Mouse (Mus musculus): ENCODE data around the gene Sept8. TPM values are rescaled to one million over a fixed set of nuclear protein-coding genes. Genes with fewer than 3 reads are reported as not detected.
A peak's percentile ranks its signal among the peaks of the same experiment; 100 is the strongest.

Sept8 gene
- 100 to 1,000 TPM; 256 to 257 TPM for total RNA-seq (2021)

- peak; percentile 67 to 75 for DNase-seq
These were observed at the start of gene Sept8 for GRCm38 (mm10) chr11:53519207-53520121. Sept8 (plus strand) TSS chr11:53519257.

GRCm38 (mm10) chr11:53469294-53469967 lies 49.6 kb upstream of the Sept8 start:
- DNase-seq: no peak

- peak; percentile 89 to 92 for DNase-seq
These were observed 48.9 kb upstream of the Sept8 start, which contains the start of gene Gm9837 for GRCm38 (mm10) chr11:53469968-53470695. Gm9837 (minus strand) TSS chr11:53470479.

- DNase-seq: no peak
These were observed 46.3 kb upstream of the Sept8 start for GRCm38 (mm10) chr11:53472709-53473108.

- DNase-seq: no peak
These were observed 43.4 kb upstream of the Sept8 start for GRCm38 (mm10) chr11:53475620-53476019.

- DNase-seq: no peak
These were observed 41.2 kb upstream of the Sept8 start for GRCm38 (mm10) chr11:53477833-53478232.

GRCm38 (mm10) chr11:53478383-53479170 lies 40.5 kb upstream of the Sept8 start:
- DNase-seq: no peak

GRCm38 (mm10) chr11:53479171-53479782 lies 39.8 kb upstream of the Sept8 start:
- DNase-seq: peak in 1 of 2 experiments; percentile 47

GRCm38 (mm10) chr11:53479783-53480301 lies 39.2 kb upstream of the Sept8 start, which contains the start of the genes Gm9945 and Sowaha:
Gm9945 (plus strand) TSS chr11:53480166.
Sowaha (minus strand) TSS chr11:53480274.
- peak; percentile 75 to 78 for DNase-seq

- no peak for DNase-seq
These were observed 37.8 kb upstream of the Sept8 start for GRCm38 (mm10) chr11:53481088-53481730.

GRCm38 (mm10) chr11:53483159-53483891 lies 35.7 kb upstream of the Sept8 start:
- DNase-seq: no peak

- no peak for DNase-seq
These were observed 33.3 kb upstream of the Sept8 start for GRCm38 (mm10) chr11:53485719-53486118.

- no peak for DNase-seq
These were observed 32.7 kb upstream of the Sept8 start for GRCm38 (mm10) chr11:53486351-53486750.

GRCm38 (mm10) chr11:53486822-53487594 lies 32.0 kb upstream of the Sept8 start:
- DNase-seq: no peak

GRCm38 (mm10) chr11:53489007-53489406 lies 30.1 kb upstream of the Sept8 start:
- no peak for DNase-seq

GRCm38 (mm10) chr11:53489421-53489820 lies 29.6 kb upstream of the Sept8 start:
- DNase-seq: no peak

GRCm38 (mm10) chr11:53491954-53492401 lies 27.1 kb upstream of the Sept8 start:
- DNase-seq: no peak

- DNase-seq: no peak
These were observed 25.7 kb upstream of the Sept8 start for GRCm38 (mm10) chr11:53493243-53493955.

Data from layer of hippocampus, postnatal 36 days (tissue).